Mouse (Mus musculus): Measurements from ENCODE around the gene Parp3.

DNA sequence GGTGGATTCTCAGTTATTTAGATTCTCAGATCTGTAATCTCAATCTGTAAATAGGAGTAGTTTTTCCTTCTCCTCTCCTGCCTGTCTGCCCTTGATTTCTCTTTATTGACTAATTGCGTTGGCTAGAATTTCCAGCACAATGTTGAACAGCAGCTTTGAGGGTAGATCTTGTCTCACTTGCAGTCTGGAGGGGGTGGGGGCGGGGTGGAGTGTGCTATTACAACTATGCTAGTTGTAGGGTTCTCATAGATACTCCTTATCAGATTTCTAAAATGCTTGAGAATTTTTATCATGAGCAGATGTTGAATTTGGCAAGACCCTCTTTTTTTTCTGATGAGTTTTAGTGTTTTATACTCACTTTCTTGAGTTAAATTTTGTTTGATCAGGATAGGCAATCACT, 42.7 kb upstream of the Parp3 start:
- TF ChIP-seq CTCF (IDR thresholded peaks at IDR 0.05), result no peak
- TF ChIP-seq POLR2A (IDR thresholded peaks at IDR 0.05; ENCODE audit: insufficient read depth, low read depth, low read length), result no peak
- no peak for TF ChIP-seq EP300 (IDR thresholded peaks at IDR 0.05; ENCODE audit: insufficient read depth, low read depth, low read length)

All from heart, adult 2 months (tissue).